In genomic region chr3:145356865-145357487, GRCm38 (mm10) we compare ENCODE assay signal across 19 mouse cellular contexts.
DNase-seq lines count a peak whose midpoint lies in the region; ATAC-seq and TF ChIP-seq lines count a peak whose summit lies in the region.
"Had no signal": no experiment of that assay in that cellular context is flagged by ENCODE, and none has a peak within 500 bp of the region (broad histone marks: within the 10 kb centered on the region; RNA-seq: fewer than 3 reads in every experiment).

No protein-coding gene starts in this region.

- no peaks in the 10 kb centered on the region for H3K4me1 ChIP-seq in kidney, embryonic 14.5 days (ENCODE audit: control insufficient read depth, insufficient read depth, low read length)
- H3K4me1 ChIP-seq in lung, embryonic 14.5 days (ENCODE audit: insufficient read depth): no peaks in the 10 kb centered on the region
- no peaks in the 10 kb centered on the region for H3K4me1 ChIP-seq in intestine, embryonic 15.5 days (replicated peaks)
- no peaks in the 10 kb centered on the region for H3K4me1 ChIP-seq in stomach, embryonic 15.5 days
- H3K4me1 ChIP-seq: embryonic facial prominence, embryonic 10.5 days; forebrain, embryonic 13.5 days; heart, embryonic 13.5 days had no signal

- no peaks in the 10 kb centered on the region for H3K27me3 ChIP-seq in kidney, embryonic 14.5 days (ENCODE audit: control insufficient read depth, insufficient read depth, low read length)
- no peaks in the 10 kb centered on the region for H3K27me3 ChIP-seq in lung, embryonic 14.5 days (ENCODE audit: insufficient read depth, low read length)
- H3K27me3 ChIP-seq in intestine, embryonic 15.5 days (replicated peaks): no peaks in the 10 kb centered on the region
- no peaks in the 10 kb centered on the region for H3K27me3 ChIP-seq in stomach, embryonic 15.5 days (replicated peaks)
- H3K27me3 ChIP-seq: CH12.LX; forebrain, embryonic 13.5 days; heart, embryonic 13.5 days had no signal

- H3K4me2 ChIP-seq in kidney, embryonic 14.5 days (replicated peaks; ENCODE audit: low read depth, low read length): no peak overlapping the region
- no peak overlapping the region for H3K4me2 ChIP-seq in lung, embryonic 14.5 days
- H3K4me2 ChIP-seq in intestine, embryonic 15.5 days (replicated peaks): no peak overlapping the region
- no peak overlapping the region for H3K4me2 ChIP-seq in stomach, embryonic 15.5 days
- H3K4me2 ChIP-seq: forebrain, embryonic 13.5 days; heart, embryonic 13.5 days had no signal

- H3K27ac ChIP-seq in kidney, embryonic 14.5 days (ENCODE audit: low read depth, low read length): no peak overlapping the region
- no peak overlapping the region for H3K27ac ChIP-seq in lung, embryonic 14.5 days (ENCODE audit: low read depth)
- no peak overlapping the region for H3K27ac ChIP-seq in intestine, embryonic 15.5 days
- H3K27ac ChIP-seq in stomach, embryonic 15.5 days: no peak overlapping the region
- H3K27ac ChIP-seq: embryonic facial prominence, embryonic 10.5 days; forebrain, embryonic 13.5 days; heart, embryonic 13.5 days had no signal

- H3K4me3 ChIP-seq in kidney, embryonic 14.5 days (ENCODE audit: low read length): no peak overlapping the region
- no peak overlapping the region for H3K4me3 ChIP-seq in lung, embryonic 14.5 days (ENCODE audit: low read depth, low read length)
- H3K4me3 ChIP-seq in intestine, embryonic 15.5 days (replicated peaks): no peak overlapping the region
- no peak overlapping the region for H3K4me3 ChIP-seq in stomach, embryonic 15.5 days (replicated peaks)
- H3K4me3 ChIP-seq: embryonic facial prominence, embryonic 10.5 days; forebrain, embryonic 13.5 days; heart, embryonic 13.5 days had no signal

- peak; percentile 93 for ATAC-seq in kidney, embryonic 14.5 days (ENCODE audit: low FRiP score, low TSS enrichment)
- ATAC-seq in lung, embryonic 14.5 days (ENCODE audit: insufficient read depth): peak; percentile 90
- peak; percentile 68 for ATAC-seq in intestine, embryonic 15.5 days
- peak; percentile 63; the same call in 1 of the 2 replicates for ATAC-seq in stomach, embryonic 15.5 days (ENCODE audit: insufficient read depth, low FRiP score, low read depth)
- ATAC-seq: activated CD4-positive, CD25-positive, alpha-beta regulatory T cell, adult 4 months; forebrain, embryonic 13.5 days; forebrain, postnatal 0 days; Patski had no signal

- peaks cover 3% of the 10 kb centered on the region; the same call in 1 of the 2 replicates for H3K9me3 ChIP-seq in kidney, embryonic 14.5 days (ENCODE audit: control insufficient read depth, low read length)
- no peaks in the 10 kb centered on the region for H3K9me3 ChIP-seq in lung, embryonic 14.5 days (ENCODE audit: low read depth, low read length)
- H3K9me3 ChIP-seq in intestine, embryonic 15.5 days: no peaks in the 10 kb centered on the region
- no peaks in the 10 kb centered on the region for H3K9me3 ChIP-seq in stomach, embryonic 15.5 days
- H3K9me3 ChIP-seq: embryonic facial prominence, embryonic 10.5 days; forebrain, embryonic 13.5 days; heart, embryonic 13.5 days had no signal

- TF ChIP-seq CTCF in lung, embryonic 14.5 days (IDR thresholded peaks at IDR 0.05; ENCODE audit: low read depth): no peak

- DNase-seq in kidney, adult 18-20 months: no peak
- DNase-seq in lung, embryonic 14.5 days: peak; percentile 47
- no peak for DNase-seq in lung, postnatal 36 days
- DNase-seq: adrenal gland, adult 2 months; adrenal gland, postnatal 25 days; cerebellum, adult 18-20 months; cerebellum, postnatal 10 days; forebrain, postnatal 0 days; gastrocnemius, postnatal 14 days; heart, postnatal 36 days had no signal

- H3K9ac ChIP-seq in kidney, embryonic 14.5 days (ENCODE audit: low read depth, low read length): no peak overlapping the region
- no peak overlapping the region for H3K9ac ChIP-seq in lung, embryonic 14.5 days
- H3K9ac ChIP-seq in intestine, embryonic 15.5 days: no peak overlapping the region
- H3K9ac ChIP-seq in stomach, embryonic 15.5 days: no peak overlapping the region
- H3K9ac ChIP-seq: forebrain, embryonic 13.5 days; forebrain, postnatal 0 days; heart, embryonic 13.5 days had no signal

- 48% methylated on average over 6 of the region's 6 CpGs for WGBS in kidney, embryonic 14.5 days
- WGBS in lung, embryonic 14.5 days: 38% methylated on average over 6 of the region's 6 CpGs
- WGBS in intestine, embryonic 15.5 days: 55% methylated on average over 6 of the region's 6 CpGs
- WGBS in stomach, embryonic 15.5 days: 51% methylated on average over 6 of the region's 6 CpGs

- no peaks in the 10 kb centered on the region for H3K36me3 ChIP-seq in kidney, embryonic 14.5 days (ENCODE audit: control insufficient read depth, insufficient read depth, low read length)
- no peaks in the 10 kb centered on the region for H3K36me3 ChIP-seq in lung, embryonic 14.5 days (ENCODE audit: insufficient read depth)
- no peaks in the 10 kb centered on the region for H3K36me3 ChIP-seq in intestine, embryonic 15.5 days
- H3K36me3 ChIP-seq in stomach, embryonic 15.5 days: no peaks in the 10 kb centered on the region
- H3K36me3 ChIP-seq: embryonic facial prominence, embryonic 10.5 days; heart, embryonic 13.5 days had no signal
